Mouse (Mus musculus) ES-Bruce4 (cell line): ENCODE data around the gene Kdm8. TPM values are rescaled to one million over a fixed set of nuclear protein-coding genes. Genes with fewer than 3 reads are reported as not detected.
"Not testable (repeated sequence)": the region's sequence is repeated elsewhere in the genome, so short reads cannot be mapped to it uniquely, and the experiment has no call there.

Experiments
- H3K27ac ChIP-seq: 2 replicates; pipeline ENCODE4 v1.5.1; 2012; ENCODE audit warnings: low read length, inconsistent platforms; ENCODE audit not compliant: insufficient read depth
- H3K27me3 ChIP-seq: 2 replicates; pipeline ENCODE4 v1.6.1; 2012; ENCODE audit warnings: mild to moderate bottlenecking, low read length, inconsistent platforms; ENCODE audit not compliant: control insufficient read depth, poor library complexity, insufficient read depth, severe bottlenecking
- H3K36me3 ChIP-seq: 2 replicates; pipeline ENCODE4 v1.6.1; 2012; ENCODE audit warnings: inconsistent platforms, mild to moderate bottlenecking, low read length, moderate library complexity; ENCODE audit not compliant: control insufficient read depth, poor library complexity, insufficient read depth, severe bottlenecking
- H3K4me1 ChIP-seq: one replicate; pipeline ENCODE4 v1.8.1; 2011; ENCODE audit warnings: low read length; ENCODE audit not compliant: control insufficient read depth, insufficient read depth
- H3K4me3 ChIP-seq: 2 replicates; pipeline ENCODE4 v1.5.1; 2011; ENCODE audit warnings: low read depth, mild to moderate bottlenecking, low read length
- H3K9ac ChIP-seq: 2 replicates; pipeline ENCODE4 v1.6.1; 2012; ENCODE audit warnings: low read depth, mild to moderate bottlenecking, inconsistent platforms; ENCODE audit not compliant: poor library complexity, severe bottlenecking
- H3K9me3 ChIP-seq: replicated peaks from 2 replicates; pipeline ENCODE4 v1.6.1; 2012; ENCODE audit warnings: mild to moderate bottlenecking, low read length, inconsistent platforms; ENCODE audit not compliant: control insufficient read depth, poor library complexity, insufficient read depth, severe bottlenecking
- CTCF ChIP-seq: IDR thresholded peaks from one replicate; pipeline ENCODE4 v1.8.1; 2011; ENCODE audit warnings: low read depth, low read length
- EP300 ChIP-seq: IDR thresholded peaks from 2 replicates; pipeline ENCODE4 v1.6.1; 2011; ENCODE audit warnings: low read depth, low read length; ENCODE audit not compliant: insufficient read depth
- POLR2A ChIP-seq: IDR thresholded peaks from one replicate; pipeline ENCODE4 v1.8.1; 2011; ENCODE audit warnings: low read length; ENCODE audit not compliant: insufficient read depth
- polyA plus RNA-seq: library from polyadenylated mRNA; stranded (reverse); fragments of >200 nt; gene quantifications from 2 replicates; pipeline ENCODE4 v1.2.4, GENCODE M21; 2011; ENCODE audit warnings: low read depth; ENCODE audit not compliant: missing spikeins, insufficient read depth, insufficient read length

Gene Kdm8
- polyA plus RNA-seq, 1 experiment = 4.4 TPM

DNA sequence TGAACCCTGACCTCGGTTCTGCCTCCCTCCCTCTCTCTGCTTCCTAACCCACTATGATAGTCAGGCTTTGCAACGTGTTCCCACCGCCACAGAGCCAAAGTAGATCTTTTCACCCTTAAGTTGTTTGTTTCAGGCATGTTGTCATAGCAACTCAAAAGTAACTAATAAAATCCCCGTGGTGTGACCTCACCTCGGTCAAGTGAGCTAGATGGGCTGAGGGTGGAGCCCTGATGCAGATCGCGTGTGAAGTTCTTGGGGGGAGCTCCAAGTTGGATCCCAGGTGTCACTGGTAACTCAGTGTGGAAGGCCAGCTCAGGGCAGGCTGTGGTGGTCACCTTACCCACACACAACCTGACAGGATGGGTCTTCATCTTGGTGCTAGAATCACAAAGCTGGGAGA, 16.1 kb upstream of the Kdm8 start:
- TF ChIP-seq CTCF = no peak
- no peak for TF ChIP-seq EP300
- TF ChIP-seq POLR2A = no peak
- no peak overlapping the region for H3K27ac ChIP-seq
- H3K36me3 ChIP-seq = no peaks in the 10 kb centered on the region

GRCm38 (mm10) chr7:125428816-125429500, 15.5 kb upstream of the Kdm8 start:
- not testable (repeated sequence) for H3K27ac ChIP-seq, H3K9me3 ChIP-seq

More for the DNA sequence above, 16.1 kb upstream of the Kdm8 start:
- Histone ChIP-seq H3K4me1 (no peaks in the 10 kb centered on the region), H3K9me3 (0 out of 2 replicates have a peak, but pooled peaks cover 3% of the 10 kb centered on the region), H3K9ac (no peak overlapping the region), H3K27me3 (no peaks in the 10 kb centered on the region), H3K4me3 (no peak overlapping the region)

GRCm38 (mm10) chr7:125430170-125430842, 14.2 kb upstream of the Kdm8 start:
- no peak overlapping the region for H3K27ac ChIP-seq
- no peak overlapping the region for H3K9ac ChIP-seq
- H3K4me1 ChIP-seq = no peaks in the 10 kb centered on the region
- H3K27me3 ChIP-seq = no peaks in the 10 kb centered on the region
- TF ChIP-seq CTCF (no peak), EP300 (no peak), POLR2A (no peak)
- no peaks in the 10 kb centered on the region for H3K36me3 ChIP-seq
- 0 out of 2 replicates have a peak, but pooled peaks cover 3% of the 10 kb centered on the region for H3K9me3 ChIP-seq
- H3K4me3 ChIP-seq = no peak overlapping the region

More at GRCm38 (mm10) chr7:125428816-125429500, 15.5 kb upstream of the Kdm8 start:
- not testable (repeated sequence) for H3K9ac ChIP-seq, H3K4me3 ChIP-seq, H3K4me1 ChIP-seq, H3K36me3 ChIP-seq, H3K27me3 ChIP-seq

DNA sequence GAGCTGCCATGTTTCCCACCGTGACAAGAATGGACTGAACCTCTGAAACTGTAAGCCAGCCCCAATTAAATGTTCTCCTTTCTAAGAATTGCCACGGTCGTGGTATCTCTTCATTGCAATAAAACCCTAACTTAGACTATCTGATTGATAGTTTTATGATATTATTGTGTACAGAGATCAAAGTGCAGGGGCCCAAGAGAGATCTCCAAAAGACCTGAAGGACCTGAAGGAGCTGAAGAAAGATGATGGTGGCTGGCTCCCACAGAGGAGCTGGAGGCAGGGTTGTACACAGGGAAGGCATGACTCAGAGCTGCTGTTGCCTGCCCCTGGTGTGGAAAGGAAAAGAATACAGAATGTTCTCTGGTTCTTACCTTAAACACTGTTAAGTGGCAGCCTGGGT, 10.6 kb upstream of the Kdm8 start:
- Histone ChIP-seq H3K4me1 (no peaks in the 10 kb centered on the region), H3K27ac (no peak overlapping the region), H3K4me3 (no peak overlapping the region), H3K36me3 (no peaks in the 10 kb centered on the region), H3K9me3 (0 out of 2 replicates have a peak, but pooled peaks cover 3% of the 10 kb centered on the region), H3K27me3 (no peaks in the 10 kb centered on the region), H3K9ac (no peak overlapping the region)
- TF ChIP-seq CTCF (no peak), EP300 (no peak), POLR2A (no peak)

GRCm38 (mm10) chr7:125434666-125435290, 9.7 kb upstream of the Kdm8 start:
- Histone ChIP-seq H3K9me3 (0 out of 2 replicates have a peak, but pooled peaks cover 3% of the 10 kb centered on the region), H3K36me3 (no peaks in the 10 kb centered on the region), H3K27ac (no peak overlapping the region), H3K9ac (no peak overlapping the region), H3K4me1 (no peaks in the 10 kb centered on the region), H3K27me3 (no peaks in the 10 kb centered on the region), H3K4me3 (no peak overlapping the region)
- TF ChIP-seq POLR2A (no peak), CTCF (no peak), EP300 (no peak)

- Histone ChIP-seq H3K36me3 (no peaks in the 10 kb centered on the region), H3K27me3 (no peaks in the 10 kb centered on the region), H3K27ac (no peak overlapping the region), H3K9ac (no peak overlapping the region), H3K9me3 (peaks cover 12% of the 10 kb centered on the region), H3K4me1 (no peaks in the 10 kb centered on the region), H3K4me3 (no peak overlapping the region)
- TF ChIP-seq POLR2A = no peak
- no peak for TF ChIP-seq CTCF
- TF ChIP-seq EP300 = no peak
Measured at GRCm38 (mm10) chr7:125442323-125442722, 2.2 kb upstream of the Kdm8 start.
